Mouse (Mus musculus) spleen, adult 18-20 months (tissue): ENCODE measurements around the gene Enc1.

ENCODE experiments used
- DNase-seq, 2 experiments: peaks; one replicate each; pipeline ENCODE4 v3.0.0; 2022; ENCODE audit warnings: mixed read lengths in 2 of 2

Enc1 gene

DNA sequence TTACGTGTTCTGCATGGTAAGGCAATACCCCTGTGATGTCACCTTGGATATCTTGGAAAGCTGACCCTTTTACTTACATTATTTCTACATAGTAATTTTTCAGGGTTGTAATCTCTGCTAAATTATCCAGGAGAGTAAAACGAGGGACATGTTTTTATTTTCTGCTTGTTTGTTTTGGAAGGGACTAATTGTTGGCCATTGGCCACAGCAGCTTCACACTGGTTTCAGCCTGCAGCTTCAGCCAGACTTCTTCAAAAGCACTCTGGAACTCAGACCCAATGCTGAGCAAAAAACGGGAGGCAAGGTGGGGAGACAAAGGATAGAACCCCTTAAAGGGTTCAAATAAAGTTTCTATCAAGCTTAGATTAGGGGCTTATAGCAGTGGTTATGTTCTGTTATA, 10.8 kb upstream of the Enc1 start:
- no peak for DNase-seq

DNA sequence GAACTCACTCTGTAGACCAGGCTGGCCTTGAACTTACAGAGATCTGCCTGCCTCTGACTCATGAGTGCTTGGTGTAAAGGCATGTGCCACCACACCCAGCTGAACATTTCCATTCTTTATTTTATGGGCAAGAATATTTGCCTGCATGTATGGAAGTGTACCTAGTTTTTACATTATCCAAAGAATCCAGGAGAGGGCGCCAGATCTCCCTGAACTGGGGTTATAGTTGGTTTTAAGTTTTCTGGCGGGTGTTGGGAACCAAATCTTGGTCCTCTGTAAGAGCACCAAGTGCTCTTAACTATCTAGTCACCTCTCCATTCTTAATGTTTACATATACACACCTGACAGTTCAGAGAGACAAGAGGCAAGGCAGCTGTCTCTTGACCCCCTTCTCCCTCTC, 7.8 kb upstream of the Enc1 start:
- no peak for DNase-seq

DNA sequence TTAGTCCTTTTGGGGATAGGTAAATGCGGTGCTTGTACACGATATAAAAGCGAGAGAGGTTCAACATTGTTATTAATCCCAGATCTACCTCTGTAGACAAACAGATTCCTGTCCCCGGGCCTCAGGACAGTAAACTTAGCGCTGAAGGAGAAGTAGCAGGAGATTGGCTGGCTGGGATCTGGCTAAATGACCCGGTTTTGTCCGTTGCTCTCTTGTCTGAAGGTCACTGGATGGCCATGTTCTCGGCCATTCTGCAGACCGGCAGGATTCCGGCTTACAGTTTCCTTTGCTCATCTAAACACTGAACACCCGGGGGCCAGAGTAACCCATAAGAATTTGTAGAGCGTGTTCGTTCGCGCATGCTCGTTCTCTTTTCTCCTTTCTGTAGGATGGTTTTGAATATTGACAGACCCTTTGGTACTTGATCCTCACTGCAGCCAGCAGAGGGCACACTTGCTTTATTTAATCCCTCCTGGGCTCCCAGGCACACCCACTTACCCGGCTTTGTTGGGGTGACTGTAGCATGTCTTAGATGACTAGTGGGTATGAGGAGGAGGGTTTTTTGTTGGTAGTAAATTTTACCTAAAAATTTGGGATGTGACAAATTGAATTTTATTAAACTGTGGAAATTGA, 6.0 kb upstream of the Enc1 start:
- DNase-seq = peak; percentile 63 to 85

DNA sequence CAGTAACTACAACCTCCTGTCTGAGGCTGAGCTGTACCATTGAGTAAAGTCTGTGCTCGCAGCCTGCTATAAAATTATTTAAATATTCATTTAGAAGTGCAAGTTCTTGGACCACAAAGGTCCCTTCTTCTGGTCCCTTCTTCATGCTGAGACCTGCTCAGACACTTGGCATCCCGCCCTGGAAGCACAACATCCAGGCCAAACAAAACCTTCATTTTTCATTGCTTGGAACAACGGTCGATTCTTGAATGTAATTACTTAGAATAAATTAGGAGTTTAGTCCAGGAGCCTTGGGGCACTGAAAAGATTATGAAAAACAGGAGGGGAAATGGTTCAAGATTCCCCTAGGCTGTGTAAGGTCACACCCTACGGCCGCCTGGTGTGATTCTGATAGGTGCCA, 5.0 kb upstream of the Enc1 start:
- DNase-seq = no peak

DNA sequence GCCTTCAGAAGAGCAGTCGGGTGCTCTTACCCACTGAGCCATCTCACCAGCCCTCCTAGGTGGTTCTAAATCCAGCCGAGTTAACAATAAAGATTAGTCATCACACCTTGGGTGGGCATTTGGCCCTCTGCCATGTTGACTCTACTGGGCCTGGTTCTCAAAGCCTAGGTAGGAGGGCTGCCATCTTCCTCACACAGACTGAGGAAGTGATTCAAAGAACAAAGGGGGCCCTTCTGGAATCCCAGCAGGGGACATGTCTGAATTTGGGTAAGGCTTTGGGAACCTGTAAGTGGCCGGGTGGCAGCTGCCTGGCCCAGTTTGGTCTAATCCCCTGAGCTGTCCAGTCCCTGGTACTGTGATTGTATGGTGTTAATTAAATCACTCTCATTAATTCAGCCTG, 3.2 kb upstream of the Enc1 start:
- no peak for DNase-seq

DNA sequence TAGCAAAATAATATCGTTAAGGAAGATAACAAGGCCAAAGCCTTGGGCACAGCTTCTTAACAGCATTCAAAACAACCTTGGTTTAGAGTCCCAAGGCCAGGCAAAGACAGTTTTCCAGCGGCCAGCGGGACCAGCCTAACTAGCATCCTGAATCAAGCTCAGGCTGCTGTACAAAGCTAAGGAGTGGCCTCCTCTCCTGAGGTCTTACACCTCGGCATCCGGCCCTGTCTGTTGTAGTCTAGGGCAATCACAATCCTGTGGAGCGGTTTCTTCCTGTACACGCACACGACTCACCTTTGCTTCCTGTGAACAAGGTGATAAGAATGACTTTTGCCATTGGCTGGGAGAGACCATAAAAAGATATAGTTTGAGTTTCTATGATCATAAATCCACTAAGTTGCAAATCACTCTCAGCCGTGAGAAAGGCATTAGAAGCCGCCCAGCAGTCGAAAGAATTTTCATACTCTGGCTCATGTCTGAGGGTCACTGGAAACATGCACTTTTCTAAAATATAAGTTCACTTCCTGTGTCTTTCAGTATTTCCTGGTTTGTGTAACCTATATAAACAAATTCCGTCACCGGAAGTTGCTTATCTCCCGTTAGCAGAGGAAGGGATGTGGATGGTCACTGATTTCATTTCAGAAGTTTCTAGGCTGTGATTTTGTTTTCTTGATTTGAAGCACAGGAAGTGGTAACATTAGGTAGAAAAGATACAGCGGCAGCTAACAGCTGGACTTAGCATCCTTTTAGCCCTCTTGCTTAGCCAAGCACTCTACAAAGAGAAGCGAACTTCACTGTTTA, 2.5 kb upstream of the Enc1 start:
- DNase-seq = no peak

DNA sequence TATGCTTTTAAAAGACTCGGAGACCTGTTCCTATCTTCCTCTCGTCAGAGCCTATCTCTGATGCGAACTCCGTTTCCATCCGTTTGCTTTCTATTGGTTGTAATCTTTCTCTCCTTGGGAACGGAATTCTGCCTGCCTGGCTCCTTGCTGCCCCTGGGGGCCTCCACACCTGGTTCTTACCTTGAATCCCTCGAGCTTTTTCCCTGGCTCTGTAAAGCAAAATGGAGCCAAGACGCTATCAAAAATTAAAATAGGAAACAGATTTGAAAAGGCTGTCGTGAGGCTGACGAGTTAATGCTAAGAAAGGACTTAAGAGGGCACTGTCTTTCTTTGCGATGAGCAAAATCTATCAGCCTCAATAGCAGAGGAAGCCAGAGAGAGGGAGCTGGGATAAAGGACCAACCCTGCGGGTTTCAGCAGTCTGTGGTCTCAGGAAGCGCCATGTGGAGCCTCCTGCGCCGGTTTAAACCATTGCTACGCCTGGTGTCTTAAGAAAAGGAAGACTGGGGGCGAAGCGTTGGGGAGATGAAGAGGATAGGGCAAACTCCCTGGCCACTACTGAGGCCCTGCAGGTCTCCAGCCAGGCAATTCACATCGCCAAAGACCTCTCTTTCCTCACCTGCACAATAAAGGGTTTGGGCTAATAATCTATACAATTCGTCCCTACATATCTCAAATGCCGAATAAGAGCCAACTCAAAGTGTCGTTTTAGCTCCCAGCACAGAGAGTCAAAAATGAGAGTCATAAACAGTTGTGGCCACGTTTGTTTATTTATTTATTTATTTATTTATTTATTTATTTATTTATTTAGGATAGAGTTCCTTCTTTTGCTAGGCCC, 1.3 kb upstream of the Enc1 start:
- DNase-seq = peak in 1 of 2 experiments; percentile 33

DNA sequence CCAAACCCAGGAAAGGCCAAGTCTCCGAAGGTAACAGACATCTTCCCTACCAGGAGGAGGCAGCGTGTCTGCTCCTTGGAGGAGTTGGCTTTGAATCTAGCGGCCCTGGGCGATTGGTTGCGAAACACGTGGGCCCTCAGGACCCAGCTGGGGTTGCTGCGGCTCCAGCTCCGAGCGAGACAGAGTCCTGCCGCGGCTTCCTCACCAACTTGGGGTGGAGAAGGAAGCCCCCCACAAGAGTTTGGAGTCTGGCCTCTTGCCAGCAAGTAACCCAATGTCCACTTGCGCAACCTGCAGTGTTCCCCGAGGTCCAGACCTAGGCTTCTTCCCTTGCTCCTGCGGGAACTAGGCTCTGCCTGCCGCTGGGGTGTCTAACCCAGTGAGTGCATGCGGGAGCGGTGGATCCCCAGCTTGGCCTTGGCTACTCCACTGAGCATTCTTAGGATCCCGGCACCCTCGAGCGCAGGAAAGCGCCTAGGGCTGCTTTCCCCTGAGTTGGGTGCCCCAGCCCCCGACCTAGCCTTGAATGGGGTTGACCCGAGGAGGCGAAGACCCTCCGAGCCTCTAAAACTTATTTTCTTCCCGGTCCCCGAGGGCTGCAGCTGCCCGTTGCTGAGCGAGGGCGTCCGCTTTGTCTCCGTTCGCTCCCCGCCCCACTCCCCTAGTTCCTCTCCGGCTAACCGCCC, 483 bp upstream of the Enc1 start:
- DNase-seq = peak; percentile 42 to 52

DNA sequence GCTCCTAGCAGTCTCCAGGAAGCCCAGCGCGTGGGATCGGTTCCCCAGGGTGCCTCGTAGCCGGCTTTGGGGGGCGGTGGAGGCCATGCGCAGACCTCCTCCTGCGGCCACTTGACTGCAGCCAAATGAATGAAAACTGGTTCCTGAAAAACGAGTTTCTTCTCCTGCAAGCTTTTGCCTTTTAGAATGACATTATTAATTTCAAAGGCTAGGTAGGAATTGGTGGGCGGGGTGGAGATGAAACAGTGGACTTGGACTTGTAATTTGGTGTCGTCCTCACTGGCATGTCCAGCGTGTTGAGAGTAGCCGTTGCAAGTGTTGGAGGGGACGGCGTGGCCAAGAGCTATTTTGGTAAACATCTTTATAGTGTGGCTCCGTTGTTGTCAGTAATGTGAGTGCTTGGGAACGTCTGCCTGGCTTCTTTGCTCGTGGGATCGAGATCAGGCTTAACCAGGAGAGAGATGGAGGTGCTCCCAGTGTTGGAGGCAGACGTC, 929 bp downstream of the Enc1 start:
- DNase-seq = no peak

DNA sequence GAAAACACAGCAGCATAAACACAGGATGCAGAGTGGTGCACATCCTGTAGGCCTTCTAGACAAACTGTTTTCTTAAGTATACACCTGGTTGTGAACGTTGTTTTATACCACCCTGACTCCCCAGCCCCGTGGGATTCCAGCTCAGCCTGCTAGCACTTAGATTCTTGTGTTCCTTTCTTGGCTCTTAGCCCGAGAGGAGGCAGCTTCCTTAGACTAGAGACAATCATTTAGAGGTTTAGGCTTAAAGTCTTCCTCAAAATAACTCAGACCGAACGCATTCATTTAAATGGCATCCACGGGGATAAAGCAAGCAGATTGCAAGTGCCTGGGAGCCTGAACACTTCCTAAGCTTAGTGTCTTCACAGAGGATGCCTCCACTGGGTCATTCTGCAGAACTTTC, 1.8 kb downstream of the Enc1 start:
- DNase-seq = no peak

DNA sequence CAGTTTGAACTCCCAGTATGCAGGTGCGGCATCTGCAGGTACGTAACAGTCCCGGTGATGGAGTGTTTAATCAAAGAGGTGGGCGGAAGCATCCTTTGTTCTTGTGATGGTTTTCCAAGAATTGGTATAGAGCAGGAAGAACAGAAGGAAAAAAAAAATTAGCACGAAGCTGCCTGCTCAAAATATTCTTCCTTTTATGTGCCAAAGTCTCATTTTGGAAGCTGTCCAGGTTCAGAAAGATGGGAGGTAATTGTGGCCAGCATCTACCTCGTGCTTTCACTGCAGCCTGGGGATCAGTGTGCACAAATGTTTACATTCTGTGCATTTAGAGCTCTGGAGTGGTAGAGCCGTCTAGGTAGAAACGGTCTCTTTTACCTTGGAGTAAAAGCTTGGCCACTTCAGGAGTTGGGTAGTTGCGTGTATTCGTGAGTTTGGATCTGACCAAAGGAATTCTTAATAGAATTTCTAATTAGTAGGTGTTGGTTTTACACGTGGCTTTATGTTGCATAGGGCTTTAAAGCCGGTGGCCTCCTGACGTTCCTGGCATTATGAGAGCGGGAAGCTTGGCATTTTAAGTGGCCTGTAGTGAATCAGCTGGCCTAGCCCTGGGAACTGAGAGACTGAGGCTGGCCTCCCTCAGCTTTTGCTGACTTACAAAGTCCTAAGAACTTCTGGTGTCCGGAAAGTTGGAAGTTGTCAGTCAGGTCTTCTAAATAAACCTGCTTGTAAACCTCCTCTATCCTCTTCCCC, 3.2 kb downstream of the Enc1 start:
- DNase-seq = no peak

DNA sequence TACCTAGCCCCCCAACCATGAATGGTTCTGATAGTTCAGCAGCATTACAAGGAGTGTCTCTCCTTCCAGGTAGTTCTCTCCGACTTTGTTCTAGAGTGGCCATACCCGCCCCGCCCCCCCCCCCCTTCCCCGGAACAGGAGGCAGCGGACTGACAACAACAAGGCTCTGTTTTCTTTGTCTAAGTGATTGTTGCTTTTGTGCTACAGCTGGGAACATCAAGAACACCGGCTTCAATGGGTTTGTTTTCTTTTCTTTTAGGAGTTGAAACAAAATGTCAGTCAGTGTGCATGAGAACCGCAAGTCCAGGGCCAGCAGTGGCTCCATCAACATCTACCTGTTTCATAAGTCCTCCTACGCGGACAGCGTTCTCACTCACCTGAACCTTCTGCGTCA, 3.8 kb downstream of the Enc1 start:
- no peak for DNase-seq

DNA sequence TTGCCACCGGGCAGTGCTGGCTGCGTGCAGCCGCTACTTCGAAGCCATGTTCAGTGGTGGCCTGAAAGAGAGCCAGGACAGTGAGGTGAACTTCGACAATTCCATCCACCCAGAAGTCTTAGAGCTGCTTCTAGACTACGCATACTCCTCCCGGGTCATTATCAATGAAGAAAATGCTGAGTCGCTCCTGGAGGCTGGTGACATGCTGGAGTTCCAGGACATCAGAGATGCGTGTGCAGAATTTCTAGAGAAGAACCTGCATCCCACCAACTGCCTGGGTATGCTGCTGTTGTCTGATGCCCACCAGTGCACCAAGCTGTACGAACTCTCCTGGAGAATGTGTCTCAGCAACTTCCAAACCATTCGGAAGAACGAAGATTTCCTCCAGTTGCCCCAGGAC, 4.3 kb downstream of the Enc1 start:
- DNase-seq = no peak

DNA sequence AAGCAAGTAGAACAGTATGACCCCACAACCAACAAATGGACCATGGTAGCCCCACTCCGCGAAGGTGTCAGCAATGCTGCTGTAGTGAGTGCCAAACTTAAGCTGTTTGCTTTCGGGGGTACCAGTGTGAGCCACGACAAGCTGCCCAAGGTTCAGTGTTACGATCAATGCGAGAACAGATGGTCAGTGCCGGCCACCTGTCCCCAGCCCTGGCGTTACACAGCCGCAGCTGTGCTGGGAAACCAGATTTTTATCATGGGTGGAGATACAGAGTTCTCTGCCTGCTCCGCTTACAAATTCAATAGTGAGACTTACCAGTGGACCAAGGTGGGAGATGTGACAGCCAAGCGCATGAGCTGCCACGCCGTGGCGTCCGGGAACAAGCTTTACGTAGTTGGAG, 5.3 kb downstream of the Enc1 start:
- no peak for DNase-seq

DNA sequence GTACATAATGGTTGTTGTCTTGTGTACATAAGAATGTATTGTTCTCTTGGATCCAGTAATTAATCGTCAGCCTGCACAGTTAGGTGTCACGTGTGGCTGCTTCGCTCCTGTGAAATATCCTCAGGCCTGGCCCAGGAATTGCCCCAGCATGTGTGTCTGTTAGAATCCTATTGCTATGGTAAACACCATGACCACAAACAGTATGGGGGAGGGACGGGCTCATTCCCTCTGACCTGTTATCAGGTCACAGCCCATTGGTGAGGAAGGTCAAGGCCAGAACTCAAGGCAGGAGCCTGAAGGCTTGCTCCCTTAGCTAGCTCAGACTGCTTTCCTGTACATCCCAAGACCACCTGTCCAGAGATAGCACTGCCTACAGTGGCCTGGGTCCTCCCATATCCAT, 6.8 kb downstream of the Enc1 start:
- DNase-seq = no peak

DNA sequence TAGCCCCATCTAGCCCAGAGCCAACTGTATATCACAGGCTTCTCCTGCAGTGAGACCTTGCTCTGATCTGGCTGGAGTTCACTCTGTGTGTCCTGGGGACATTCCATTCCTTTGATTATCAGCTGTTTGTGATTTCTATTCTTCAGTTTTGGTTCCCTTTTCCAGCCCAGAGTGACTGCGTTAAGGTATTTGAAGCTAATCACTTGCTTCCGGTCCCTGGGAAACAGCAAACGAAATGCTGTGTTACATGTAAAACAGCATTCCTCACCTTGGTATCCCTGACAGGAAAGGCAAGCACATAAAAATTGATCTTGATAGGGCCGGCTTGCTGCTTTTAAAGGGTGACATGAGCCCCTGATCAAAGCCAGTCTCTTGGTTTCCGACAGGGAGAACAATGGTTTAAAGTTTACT, 8.2 kb downstream of the Enc1 start:
- DNase-seq = no peak

DNA sequence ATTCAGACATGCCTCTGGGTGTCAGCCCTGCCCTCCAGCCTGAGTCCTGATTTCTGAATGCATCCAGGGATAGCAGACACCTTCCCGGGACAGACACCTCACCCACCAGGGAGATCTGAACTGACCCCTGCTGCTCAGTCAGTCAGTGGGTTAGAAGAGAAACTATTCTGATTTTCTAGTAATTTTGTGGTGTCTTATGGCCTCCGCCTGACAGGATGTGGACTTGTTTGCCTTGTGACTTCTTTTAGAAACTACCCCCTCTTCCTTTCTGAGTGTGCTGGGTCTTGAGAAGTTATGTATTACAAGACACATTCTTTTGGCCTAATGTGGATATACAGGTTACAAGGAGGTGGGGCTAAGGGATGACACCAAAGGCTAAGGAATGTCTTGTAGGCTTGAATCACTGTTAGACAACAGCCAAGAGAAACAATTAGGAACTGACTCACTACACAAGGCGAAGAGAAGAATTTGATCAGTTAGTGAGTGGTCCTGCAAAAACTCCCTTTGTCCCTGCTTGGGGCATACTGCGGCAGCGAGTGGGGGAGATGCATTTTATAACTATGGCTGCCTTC, 8.7 kb downstream of the Enc1 start:
- DNase-seq = no peak

DNA sequence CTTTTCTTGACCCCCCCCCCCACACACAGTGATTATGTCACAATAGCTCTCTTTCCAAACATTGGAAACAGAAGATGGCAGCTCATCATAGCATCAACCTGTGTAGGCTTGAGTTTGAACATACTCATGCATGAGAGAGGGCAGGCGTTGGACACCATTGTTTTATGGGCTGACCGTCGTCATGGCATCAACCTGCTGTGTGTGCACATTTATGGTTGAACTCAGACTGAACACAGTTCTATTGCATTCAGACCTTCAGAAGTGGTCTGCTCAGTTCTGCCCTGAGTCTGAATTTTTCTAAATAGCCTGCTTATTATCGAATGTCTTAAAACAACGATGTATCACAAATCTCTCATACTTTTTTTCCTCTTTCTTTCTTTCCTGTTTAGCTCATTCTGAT, 9.2 kb downstream of the Enc1 start:
- no peak for DNase-seq

DNA sequence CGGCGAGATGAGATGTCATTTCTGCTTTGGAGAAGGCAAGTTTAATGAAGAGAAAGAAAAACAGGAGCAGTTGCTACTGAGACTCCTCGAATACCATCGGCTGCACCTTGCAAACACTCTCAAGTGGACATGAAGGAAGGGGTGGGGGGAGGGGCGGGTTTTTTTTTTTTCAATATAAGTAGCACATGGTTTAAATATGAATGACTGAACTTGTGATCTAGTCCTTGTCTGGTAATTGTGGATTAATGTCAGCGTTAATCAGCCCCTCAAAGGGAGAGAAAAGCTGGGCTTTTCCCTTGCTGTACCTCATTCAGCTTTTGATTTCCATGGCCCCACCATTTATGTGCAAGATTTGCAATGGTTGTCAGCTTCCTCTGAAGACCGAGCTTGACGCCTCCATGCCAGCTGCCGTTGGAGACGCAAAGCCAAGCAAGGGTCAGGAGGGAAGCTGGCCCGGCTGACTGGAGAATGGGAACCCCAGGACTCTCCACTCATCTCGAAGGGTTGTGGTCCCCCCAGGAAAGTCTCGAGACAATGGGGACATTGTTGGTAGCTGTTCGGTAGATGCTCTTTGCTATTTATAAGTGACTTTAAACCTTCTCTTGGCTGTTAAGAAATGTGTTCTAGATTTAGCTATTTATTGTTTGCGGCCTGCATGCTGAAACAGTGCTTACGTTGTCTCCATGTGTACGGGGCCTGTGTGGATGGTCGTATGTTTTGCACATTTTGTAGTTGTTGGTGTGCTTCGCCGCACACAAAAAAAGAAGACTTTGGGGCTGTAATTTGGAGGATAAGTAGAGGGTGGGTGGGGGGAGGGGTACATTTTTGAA, 9.9 kb downstream of the Enc1 start:
- no peak for DNase-seq

DNA sequence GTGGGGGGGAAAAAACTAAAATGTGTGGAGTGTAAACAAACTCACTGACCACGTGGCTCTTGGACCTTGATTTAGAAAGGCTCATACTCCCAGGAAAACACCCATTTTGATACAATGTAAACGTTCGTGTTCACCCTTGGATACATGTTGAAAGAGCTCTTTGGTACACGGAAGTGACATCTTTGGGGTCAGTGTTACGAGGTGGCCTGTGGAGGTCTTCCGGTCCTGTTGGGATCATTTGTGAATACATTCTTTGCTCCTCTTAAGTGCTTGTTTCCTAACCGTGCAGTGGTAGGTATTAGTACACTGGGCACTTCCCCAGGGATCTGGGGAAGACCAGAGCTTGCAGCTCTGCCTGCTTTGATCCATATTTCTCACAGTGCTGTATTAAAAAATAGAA, 10.8 kb downstream of the Enc1 start:
- no peak for DNase-seq

DNA sequence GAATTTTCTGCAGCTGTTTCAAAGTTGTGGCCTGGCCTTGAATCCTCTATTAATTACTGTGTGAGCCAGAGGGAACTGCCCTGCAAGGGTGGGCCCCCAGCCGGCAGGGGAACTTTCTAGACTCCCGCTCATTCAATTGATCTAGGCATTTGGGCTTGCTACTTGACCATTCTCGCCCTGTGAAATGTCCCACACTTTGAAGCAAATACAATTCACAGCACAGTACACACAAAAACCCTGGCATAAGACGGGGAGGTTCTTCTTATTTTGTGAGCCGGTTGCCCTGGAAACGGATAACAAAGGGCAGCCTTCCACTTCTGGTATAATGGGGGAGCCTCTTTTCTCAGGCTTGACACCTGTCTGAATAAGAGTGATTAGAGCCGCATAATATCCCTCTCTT, 11.6 kb downstream of the Enc1 start:
- DNase-seq = no peak
